Mouse (Mus musculus) C2C12 (cell line): ENCODE results near the gene Doc2g. TPM values are rescaled to one million over a fixed set of nuclear protein-coding genes. Genes with fewer than 3 reads are reported as not detected.
"Not testable (repeated sequence)": the region's sequence is repeated elsewhere in the genome, so short reads cannot be mapped to it uniquely, and the experiment has no call there.

Experiments
- H3K27me3 ChIP-seq: one replicate; pipeline ENCODE4 v1.6.1; 2011; ENCODE audit not compliant: control insufficient read depth, insufficient read depth, insufficient read length
- H3K36me3 ChIP-seq: one replicate; pipeline ENCODE4 v1.6.1; 2011; ENCODE audit not compliant: control insufficient read depth, insufficient read depth
- H3K4me3 ChIP-seq: one replicate; pipeline ENCODE4 v1.5.1; 2011; ENCODE audit warnings: mild to moderate bottlenecking, control low read depth; ENCODE audit not compliant: poor library complexity, insufficient read depth, severe bottlenecking
- H3K79me2 ChIP-seq: one replicate; pipeline ENCODE4 v1.6.1; 2011; ENCODE audit not compliant: control insufficient read depth, insufficient read depth
- H3K79me3 ChIP-seq: one replicate; pipeline ENCODE4 v1.6.1; 2011; ENCODE audit warnings: low read depth, control low read depth
- H3ac ChIP-seq: one replicate; pipeline ENCODE3; 2011; ENCODE audit warnings: low read depth; ENCODE audit not compliant: control insufficient read depth, insufficient read length
- CEBPB ChIP-seq: IDR thresholded peaks from one replicate; pipeline ENCODE4 v1.6.1; 2011; ENCODE audit warnings: low read depth, mild to moderate bottlenecking, control low read depth, moderate library complexity
- CTCF ChIP-seq: IDR thresholded peaks from one replicate; pipeline ENCODE4 v1.5.1; 2011; ENCODE audit not compliant: control insufficient read depth, insufficient read depth, insufficient read length
- FOSL1 ChIP-seq: IDR thresholded peaks from one replicate; pipeline ENCODE4 v1.8.0; 2011; ENCODE audit warnings: mild to moderate bottlenecking, low read length; ENCODE audit not compliant: poor library complexity, insufficient read depth, severe bottlenecking
- MAX ChIP-seq: IDR thresholded peaks from one replicate; pipeline ENCODE4 v1.6.1; 2011; ENCODE audit warnings: mild to moderate bottlenecking, control low read depth
- MYOD1 ChIP-seq: IDR thresholded peaks from one replicate; pipeline ENCODE4 v1.6.1; 2011; ENCODE audit warnings: low read depth; ENCODE audit not compliant: control insufficient read depth, insufficient read length
- MYOG ChIP-seq: IDR thresholded peaks from one replicate; pipeline ENCODE4 v1.6.1; 2011; ENCODE audit not compliant: control insufficient read depth, insufficient read length; ENCODE audit errors: extremely low read depth
- USF1 ChIP-seq: IDR thresholded peaks from one replicate; pipeline ENCODE4 v1.6.1; 2011; ENCODE audit warnings: low read depth, mild to moderate bottlenecking, control low read depth, moderate library complexity
- polyA plus RNA-seq: library from polyadenylated mRNA; unstranded; fragments of >200 nt; fragmentation: generic; extraction: Trizol; gene quantifications from one replicate; pipeline ENCODE4 v1.2.1, GENCODE M21; 2012; ENCODE audit warnings: missing spikeins

The Doc2g gene
- polyA plus RNA-seq, 1 experiment, result 0.98 TPM

DNA sequence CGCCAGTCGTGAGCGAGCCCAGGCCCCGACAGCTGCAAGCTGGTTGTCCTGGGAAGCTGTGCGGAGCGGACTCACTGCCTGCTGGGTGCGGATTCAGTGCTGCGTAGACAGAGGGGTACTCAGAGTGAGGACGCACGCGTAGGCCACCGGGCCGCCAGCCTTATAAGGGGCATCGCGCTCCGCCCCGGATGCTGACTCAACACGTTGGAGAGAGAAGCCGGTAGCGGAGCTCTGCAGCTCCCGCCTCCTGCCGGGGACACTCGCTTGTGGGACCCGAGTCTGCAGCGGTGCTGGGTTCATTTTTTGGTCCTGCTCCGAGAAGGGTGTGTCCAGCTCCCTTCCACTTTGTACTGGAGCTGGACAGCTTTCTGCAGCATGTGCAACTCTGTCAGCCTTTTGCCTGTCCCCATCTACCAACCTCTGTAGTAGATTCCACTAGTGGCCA lies 34.7 kb downstream of the Doc2g start, which contains the start of gene Gstp1:
Gene Gstp1, minus strand, starts transcription at position 198 of the 445 bp plus-strand sequence.
- Histone ChIP-seq H3K79me3 (peaks cover 6% of the 10 kb centered on the region), H3K36me3 (no peaks in the 10 kb centered on the region), H3K79me2 (peaks cover 18% of the 10 kb centered on the region), H3K27me3 (no peaks in the 10 kb centered on the region), H3ac (peak within 1 kb of the TSS; percentile 72), H3K4me3 (peak within 1 kb of the TSS; percentile 51)
- TF ChIP-seq CTCF, result no peak
- no peak for TF ChIP-seq FOSL1
- TF ChIP-seq MAX, result peak; percentile 61
- TF ChIP-seq MYOD1, result no peak
- TF ChIP-seq MYOG, result no peak
- TF ChIP-seq CEBPB, result no peak

DNA sequence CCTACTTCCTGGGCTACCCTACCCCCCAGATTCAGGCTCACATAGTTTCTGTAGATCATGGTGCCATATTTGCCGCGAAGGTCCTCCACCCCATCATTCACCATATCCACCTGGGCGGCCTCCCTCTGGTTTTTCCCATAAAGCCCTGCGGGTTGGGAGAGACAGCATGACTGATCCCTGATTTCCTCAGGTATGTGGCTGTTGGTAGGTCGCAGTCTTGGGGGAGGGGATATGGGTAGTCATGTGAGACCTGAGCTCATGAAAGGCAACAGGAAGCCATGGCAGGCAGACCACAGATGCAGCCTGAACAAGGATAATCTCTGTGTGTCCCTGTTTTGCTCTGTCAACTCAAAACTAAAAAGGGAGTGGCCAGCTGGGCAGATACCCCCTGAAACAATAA lies 37.8 kb downstream of the Doc2g start:
- not testable (repeated sequence) for H3K4me3 ChIP-seq, H3ac ChIP-seq

DNA sequence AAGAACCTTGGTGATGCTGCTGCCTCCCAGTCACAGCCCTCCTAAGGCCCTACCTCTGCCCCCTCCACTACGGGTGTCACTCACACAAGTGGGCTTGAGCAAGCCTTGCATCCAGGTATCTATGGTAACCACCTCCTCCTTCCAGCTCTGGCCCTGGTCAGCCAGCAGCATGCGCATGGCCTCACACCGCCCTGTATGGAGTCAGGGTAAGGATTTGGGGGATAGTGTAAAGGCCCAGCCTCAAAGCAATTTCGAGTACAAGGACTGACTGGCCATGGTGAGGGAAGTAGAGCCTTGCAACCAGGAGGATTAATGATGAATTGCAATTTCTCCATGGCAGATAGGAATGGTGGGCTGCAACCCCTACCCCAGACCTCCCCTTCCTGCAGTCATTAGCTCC lies 38.4 kb downstream of the Doc2g start:
- H3ac ChIP-seq, H3K4me3 ChIP-seq, H3K27me3 ChIP-seq: not testable (repeated sequence)

More for the DNA sequence above, 37.8 kb downstream of the Doc2g start:
- not testable (repeated sequence) for H3K36me3 ChIP-seq, H3K79me3 ChIP-seq, H3K27me3 ChIP-seq
- H3K79me2 ChIP-seq, result peaks cover 17% of the 10 kb centered on the region

DNA sequence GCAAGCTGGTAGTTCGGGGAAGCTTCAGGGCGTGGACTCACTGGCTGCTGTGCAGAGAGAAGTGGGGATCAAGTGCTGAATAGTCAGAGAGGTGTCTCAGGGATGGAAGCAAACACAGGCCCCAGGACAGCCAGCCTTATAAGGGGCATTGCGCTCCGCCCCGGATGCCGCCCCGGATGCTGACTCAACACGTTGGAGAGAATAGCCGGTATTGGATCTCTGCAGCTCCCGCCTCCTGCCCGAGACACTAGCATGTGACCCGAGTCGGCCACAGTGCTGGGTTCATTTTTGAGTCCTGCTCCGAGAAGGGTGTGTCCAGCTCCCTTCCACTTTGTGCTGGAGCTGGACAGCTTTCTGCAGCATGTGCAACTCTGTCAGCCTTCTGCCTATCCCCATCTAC lies 39.0 kb downstream of the Doc2g start:
- H3ac ChIP-seq, result no peak overlapping the region
- TF ChIP-seq MYOG, result no peak
- no peak for TF ChIP-seq MAX
- TF ChIP-seq CTCF, result no peak
- peak; percentile 24 for TF ChIP-seq USF1
- no peak for TF ChIP-seq CEBPB
- no peaks in the 10 kb centered on the region for H3K36me3 ChIP-seq
- peaks cover 3% of the 10 kb centered on the region for H3K79me3 ChIP-seq
- H3K79me2 ChIP-seq, result peaks cover 5% of the 10 kb centered on the region
- no peaks in the 10 kb centered on the region for H3K27me3 ChIP-seq
- no peak overlapping the region for H3K4me3 ChIP-seq

More for the DNA sequence above, 38.4 kb downstream of the Doc2g start:
- H3K79me3 ChIP-seq, H3K36me3 ChIP-seq: not testable (repeated sequence)
- peaks cover 11% of the 10 kb centered on the region for H3K79me2 ChIP-seq

DNA sequence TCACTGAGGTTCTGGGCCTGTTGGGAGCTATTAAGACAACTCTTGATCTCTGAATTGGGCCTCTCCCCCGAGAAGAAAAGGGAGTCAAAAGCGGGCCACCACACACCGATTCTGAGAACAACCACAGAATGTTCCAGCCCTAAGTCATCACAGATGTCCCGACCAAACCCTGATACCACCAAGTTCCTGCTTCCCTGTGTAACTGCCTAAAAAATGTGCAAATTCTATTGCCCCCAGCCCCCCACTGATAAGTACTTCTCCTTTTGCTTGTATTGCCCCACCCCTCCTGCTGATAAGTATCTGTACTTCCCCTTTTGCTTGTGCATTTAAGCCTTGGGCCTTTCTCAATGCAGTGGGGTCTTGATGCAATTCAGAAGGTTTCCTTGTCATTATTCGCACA lies 41.0 kb downstream of the Doc2g start:
- H3ac ChIP-seq, H3K27me3 ChIP-seq, H3K79me3 ChIP-seq, H3K79me2 ChIP-seq, H3K4me3 ChIP-seq, H3K36me3 ChIP-seq: not testable (repeated sequence)

DNA sequence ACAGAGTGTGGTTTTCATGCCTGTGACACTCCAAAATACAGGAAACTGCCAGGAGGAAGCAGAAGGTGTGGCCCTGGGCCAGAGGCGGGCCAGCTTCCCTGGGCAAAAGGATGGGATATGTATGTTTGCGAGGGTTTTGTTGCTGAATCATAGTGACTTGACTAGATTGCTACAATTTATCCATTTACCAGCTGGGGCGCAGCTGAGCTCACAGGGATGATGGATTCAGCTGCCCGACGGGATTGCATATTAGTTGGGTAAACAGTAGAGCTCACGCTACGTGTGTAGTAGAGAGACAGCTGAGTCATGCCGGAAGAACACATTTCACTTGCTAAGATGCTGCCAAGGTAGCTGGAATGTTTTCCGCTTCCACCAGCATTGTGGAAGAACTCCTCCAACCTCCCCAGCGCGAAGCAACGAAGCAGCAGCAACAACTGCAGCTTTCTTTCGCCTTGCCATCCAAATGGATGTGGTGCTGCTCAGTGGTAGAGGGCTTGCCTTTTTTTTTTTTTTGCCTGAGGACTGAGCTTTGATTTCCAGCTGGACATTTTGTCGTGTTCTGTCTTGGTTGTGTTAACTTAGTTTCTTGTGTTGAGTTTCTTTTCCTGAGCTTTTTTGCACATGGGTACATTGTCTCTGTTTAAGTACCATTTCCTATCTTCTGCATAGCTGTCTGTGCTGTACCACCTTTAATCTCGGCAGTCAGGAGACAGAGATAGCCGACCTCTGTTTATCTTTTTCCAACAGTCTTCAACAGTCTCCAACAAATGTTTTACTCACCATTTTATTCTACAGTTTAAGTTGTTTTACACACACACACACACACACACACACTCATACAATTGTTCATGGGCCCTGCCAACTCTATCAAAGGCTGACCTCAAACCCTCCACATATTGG lies 43.1 kb downstream of the Doc2g start, which contains the start of gene Gstp2:
Gene Gstp2, minus strand, starts transcription at position 58 of the 900 bp plus-strand sequence.
- TF ChIP-seq CEBPB, result peak; percentile 19
- TF ChIP-seq CTCF, result no peak
- TF ChIP-seq MYOD1, result peak; percentile 24
- no peak for TF ChIP-seq FOSL1
- Histone ChIP-seq H3K79me3 (no peaks in the 10 kb centered on the region), H3K4me3 (no peak within 1 kb of the TSS), H3K79me2 (no peaks in the 10 kb centered on the region), H3ac (no peak within 1 kb of the TSS), H3K27me3 (no peaks in the 10 kb centered on the region), H3K36me3 (no peaks in the 10 kb centered on the region)

DNA sequence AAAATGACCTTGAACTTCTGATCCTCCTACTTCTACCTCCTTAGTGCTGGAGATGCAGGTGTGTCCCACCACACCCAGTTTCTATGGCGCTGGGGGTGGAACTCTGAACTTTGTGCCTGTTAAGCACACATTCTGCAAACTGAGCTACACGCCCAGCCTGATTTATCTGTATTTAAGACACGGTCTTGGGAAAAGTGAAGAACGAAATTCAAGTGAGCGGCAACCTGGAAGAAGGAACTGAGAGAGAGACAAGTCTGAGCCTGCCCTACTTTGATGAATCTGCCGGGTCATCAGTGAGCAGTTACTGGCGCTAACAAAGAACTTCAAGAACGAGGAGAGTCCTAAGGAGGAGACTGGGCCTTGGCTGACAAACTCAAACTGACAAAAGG lies 43.7 kb downstream of the Doc2g start:
- no peak overlapping the region for H3K4me3 ChIP-seq
- no peak for TF ChIP-seq CEBPB
- no peak for TF ChIP-seq CTCF
- no peak for TF ChIP-seq MAX

More for the DNA sequence above, 43.7 kb downstream of the Doc2g start:
- no peaks in the 10 kb centered on the region for H3K27me3 ChIP-seq
- no peaks in the 10 kb centered on the region for H3K36me3 ChIP-seq
- no peak overlapping the region for H3ac ChIP-seq
- H3K79me2 ChIP-seq, result no peaks in the 10 kb centered on the region
- no peaks in the 10 kb centered on the region for H3K79me3 ChIP-seq
